Mouse (Mus musculus) liver, embryonic 16.5 days (tissue): ENCODE results near the gene Bach2. TPM values are rescaled to one million over a fixed set of nuclear protein-coding genes. Genes with fewer than 3 reads are reported as not detected.

Experiments
- ATAC-seq: fragments of 200-750 bp; cut with Nextera tagmentation; 2 replicates; pipeline ENCODE4 v1.8.0; 2017; ENCODE audit warnings: low read depth, mild to moderate bottlenecking, moderate number of reproducible peaks, moderate library complexity
- H3K27ac ChIP-seq: fragments of 300-500 bp; sonication (generic); 2 replicates; pipeline ENCODE4 v1.5.1; 2014; ENCODE audit warnings: mild to moderate bottlenecking, low read length
- H3K27me3 ChIP-seq: fragments of 300-500 bp; sonication (generic); 2 replicates; pipeline ENCODE4 v1.6.1; 2014; ENCODE audit warnings: low read depth, low read length, mixed read lengths; ENCODE audit not compliant: control insufficient read depth, insufficient read depth
- H3K36me3 ChIP-seq: fragments of 300-500 bp; sonication (generic); 2 replicates; pipeline ENCODE4 v1.6.1; 2014; ENCODE audit warnings: mild to moderate bottlenecking; ENCODE audit not compliant: control insufficient read depth, insufficient read depth
- H3K4me1 ChIP-seq: fragments of 300-500 bp; sonication (generic); 2 replicates; pipeline ENCODE4 v1.6.1; 2014; ENCODE audit warnings: low read depth, low read length, mixed read lengths; ENCODE audit not compliant: control insufficient read depth
- H3K4me2 ChIP-seq: fragments of 300-500 bp; sonication (generic); 2 replicates; pipeline ENCODE4 v1.6.1; 2014; ENCODE audit warnings: low read depth, low read length, mixed read lengths
- H3K4me3 ChIP-seq: fragments of 300-500 bp; sonication (generic); 2 replicates; pipeline ENCODE4 v1.5.1; 2014; ENCODE audit warnings: low read depth, mild to moderate bottlenecking, low read length
- H3K9ac ChIP-seq: fragments of 300-500 bp; sonication (generic); 2 replicates; pipeline ENCODE4 v1.6.1; 2014; ENCODE audit warnings: low read depth, low read length
- H3K9me3 ChIP-seq: fragments of 300-500 bp; sonication (generic); replicated peaks from 2 replicates; pipeline ENCODE4 v1.6.1; 2016; ENCODE audit warnings: low read length; ENCODE audit not compliant: control insufficient read depth
- WGBS: fragments of 180-500 bp; shearing (Covaris S2); extraction: QIAGEN DNeasy Blood & Tissue Kit; methylation state at CpG from one replicate; pipeline ENCODE4 v1.1.7; 2014; ENCODE audit not compliant: insufficient replicate concordance; 5-methylcytosine and 5-hydroxymethylcytosine counted together
- polyA plus RNA-seq: library from polyadenylated mRNA; unstranded; fragments of >200 nt; fragmentation: Nextera tagmentation; extraction: Ambion mirVana; gene quantifications from 2 replicates; pipeline ENCODE4 v1.2.1, GENCODE M21; 2015

The Bach2 gene
- polyA plus RNA-seq, 1 experiment from 2014 or later, result 1.5 TPM

GRCm38 (mm10) chr4:32481366-32482055, 242.9 kb downstream of the Bach2 start:
- no peak overlapping the region for H3K4me3 ChIP-seq
- no peaks in the 10 kb centered on the region for H3K36me3 ChIP-seq
- 46% methylated on average over 18 of the region's 18 CpGs for WGBS
- H3K9me3 ChIP-seq, result no peaks in the 10 kb centered on the region
- H3K27me3 ChIP-seq, result no peaks in the 10 kb centered on the region
- no peaks in the 10 kb centered on the region for H3K4me1 ChIP-seq
- H3K9ac ChIP-seq, result no peak overlapping the region
- no peak overlapping the region for H3K27ac ChIP-seq
- H3K4me2 ChIP-seq, result no peak overlapping the region
- ATAC-seq, result no peak

- no peak overlapping the region for H3K27ac ChIP-seq
- no peaks in the 10 kb centered on the region for H3K4me1 ChIP-seq
- H3K9me3 ChIP-seq, result no peaks in the 10 kb centered on the region
- no peak overlapping the region for H3K4me2 ChIP-seq
- H3K9ac ChIP-seq, result no peak overlapping the region
- H3K4me3 ChIP-seq, result no peak overlapping the region
- H3K27me3 ChIP-seq, result no peaks in the 10 kb centered on the region
- no peaks in the 10 kb centered on the region for H3K36me3 ChIP-seq
- WGBS, result 71% methylated on average over 8 of the region's 8 CpGs
- ATAC-seq, result no peak
Measured at GRCm38 (mm10) chr4:32482138-32482537, 243.5 kb downstream of the Bach2 start.

- H3K4me1 ChIP-seq, result no peaks in the 10 kb centered on the region
- no peaks in the 10 kb centered on the region for H3K9me3 ChIP-seq
- no peak overlapping the region for H3K9ac ChIP-seq
- no peak overlapping the region for H3K4me2 ChIP-seq
- no peaks in the 10 kb centered on the region for H3K36me3 ChIP-seq
- H3K4me3 ChIP-seq, result no peak overlapping the region
- WGBS, result 54% methylated on average over 8 of the region's 8 CpGs
- no peak overlapping the region for H3K27ac ChIP-seq
- H3K27me3 ChIP-seq, result no peaks in the 10 kb centered on the region
- ATAC-seq, result no peak
Measured at GRCm38 (mm10) chr4:32482936-32483335, 244.3 kb downstream of the Bach2 start.

- no peaks in the 10 kb centered on the region for H3K27me3 ChIP-seq
- no peaks in the 10 kb centered on the region for H3K9me3 ChIP-seq
- H3K4me3 ChIP-seq, result no peak overlapping the region
- no peaks in the 10 kb centered on the region for H3K36me3 ChIP-seq
- no peak overlapping the region for H3K9ac ChIP-seq
- no peak overlapping the region for H3K4me2 ChIP-seq
- no peak for ATAC-seq
- 41% methylated on average over 5 of the region's 5 CpGs for WGBS
- no peak overlapping the region for H3K27ac ChIP-seq
- H3K4me1 ChIP-seq, result no peaks in the 10 kb centered on the region
Measured at GRCm38 (mm10) chr4:32485848-32486247, 247.2 kb downstream of the Bach2 start.

- Histone ChIP-seq H3K27ac (no peak overlapping the region), H3K9ac (no peak overlapping the region), H3K4me2 (no peak overlapping the region), H3K27me3 (no peaks in the 10 kb centered on the region), H3K4me1 (no peaks in the 10 kb centered on the region), H3K9me3 (no peaks in the 10 kb centered on the region), H3K36me3 (no peaks in the 10 kb centered on the region), H3K4me3 (no peak overlapping the region)
- no peak for ATAC-seq
- 69% methylated on average over 17 of the region's 17 CpGs for WGBS
Measured at GRCm38 (mm10) chr4:32486654-32487398, 248.2 kb downstream of the Bach2 start.

GRCm38 (mm10) chr4:32489186-32489585, 250.6 kb downstream of the Bach2 start:
- H3K27me3 ChIP-seq, result no peaks in the 10 kb centered on the region
- no peaks in the 10 kb centered on the region for H3K36me3 ChIP-seq
- no peak overlapping the region for H3K9ac ChIP-seq
- H3K4me1 ChIP-seq, result no peaks in the 10 kb centered on the region
- no peak overlapping the region for H3K4me2 ChIP-seq
- no peak overlapping the region for H3K27ac ChIP-seq
- H3K4me3 ChIP-seq, result no peak overlapping the region
- WGBS, result 68% methylated on average over 1 of the region's 1 CpGs
- no peak for ATAC-seq
- H3K9me3 ChIP-seq, result no peaks in the 10 kb centered on the region

GRCm38 (mm10) chr4:32491176-32491575, 252.6 kb downstream of the Bach2 start:
- whole genome bisulfite sequencing, result 70% methylated on average over 8 of the region's 8 CpGs
- no peaks in the 10 kb centered on the region for H3K9me3 ChIP-seq
- H3K4me2 ChIP-seq, result no peak overlapping the region
- ATAC-seq, result no peak
- H3K36me3 ChIP-seq, result no peaks in the 10 kb centered on the region
- H3K9ac ChIP-seq, result no peak overlapping the region
- H3K27me3 ChIP-seq, result no peaks in the 10 kb centered on the region
- no peak overlapping the region for H3K27ac ChIP-seq
- H3K4me1 ChIP-seq, result no peaks in the 10 kb centered on the region
- H3K4me3 ChIP-seq, result no peak overlapping the region

- H3K36me3 ChIP-seq, result no peaks in the 10 kb centered on the region
- H3K9me3 ChIP-seq, result no peaks in the 10 kb centered on the region
- H3K27me3 ChIP-seq, result no peaks in the 10 kb centered on the region
- no peak overlapping the region for H3K27ac ChIP-seq
- no peak overlapping the region for H3K9ac ChIP-seq
- no peaks in the 10 kb centered on the region for H3K4me1 ChIP-seq
- H3K4me2 ChIP-seq, result no peak overlapping the region
- no peak for ATAC-seq
- no peak overlapping the region for H3K4me3 ChIP-seq
- WGBS, result 73% methylated on average over 7 of the region's 7 CpGs
Measured at GRCm38 (mm10) chr4:32492834-32493233, 254.2 kb downstream of the Bach2 start.

GRCm38 (mm10) chr4:32501780-32502179, 263.2 kb downstream of the Bach2 start:
- Histone ChIP-seq H3K4me1 (no peaks in the 10 kb centered on the region), H3K27ac (no peak overlapping the region), H3K9ac (no peak overlapping the region), H3K27me3 (no peaks in the 10 kb centered on the region), H3K4me2 (no peak overlapping the region), H3K4me3 (no peak overlapping the region), H3K9me3 (no peaks in the 10 kb centered on the region), H3K36me3 (no peaks in the 10 kb centered on the region)
- ATAC-seq, result no peak
- 71% methylated on average over 8 of the region's 8 CpGs for WGBS
